Mouse (Mus musculus) G1E (cell line): ENCODE data around the gene C2cd4c. TPM values are rescaled to one million over a fixed set of nuclear protein-coding genes. Genes with fewer than 3 reads are reported as not detected.
A peak's percentile ranks its signal among the peaks of the same experiment; 100 is the strongest.

Source experiments
- ATAC-seq: 2 replicates; pipeline ENCODE4 v1.8.0; 2016; ENCODE audit warnings: mild to moderate bottlenecking; ENCODE audit not compliant: insufficient number of reproducible peaks, poor library complexity, low FRiP score, severe bottlenecking; ENCODE audit errors: extremely low read depth
- DNase-seq: peaks from one replicate; pipeline ENCODE4 v3.0.0; 2012; ENCODE audit warnings: low spot score
- H3K27me3 ChIP-seq: 2 replicates; pipeline ENCODE4 v1.6.1; 2012; ENCODE audit warnings: mild to moderate bottlenecking, low read length, inconsistent platforms; ENCODE audit not compliant: insufficient read depth
- H3K36me3 ChIP-seq: replicated peaks from 2 replicates; pipeline ENCODE3; 2012; ENCODE audit warnings: mild to moderate bottlenecking, inconsistent platforms
- H3K4me1 ChIP-seq: 2 replicates; pipeline ENCODE4 v1.6.1; 2012; ENCODE audit warnings: low read depth, low read length, inconsistent platforms, mixed read lengths; ENCODE audit not compliant: insufficient read depth
- H3K4me3 ChIP-seq: 2 replicates; pipeline ENCODE4 v1.5.1; 2012; ENCODE audit warnings: low read depth, mild to moderate bottlenecking, inconsistent platforms, low read length, moderate library complexity, mixed read lengths
- H3K9me3 ChIP-seq: replicated peaks from 2 replicates; pipeline ENCODE4 v1.6.1; 2012; ENCODE audit warnings: inconsistent platforms
- CTCF ChIP-seq: IDR thresholded peaks from 2 replicates; pipeline ENCODE4 v1.5.1; 2012; ENCODE audit warnings: low read depth, low read length, inconsistent platforms, mixed read lengths
- GATA1 ChIP-seq: IDR thresholded peaks from 2 replicates; pipeline ENCODE4 v1.6.1; 2012; ENCODE audit warnings: borderline replicate concordance, low read length, inconsistent platforms, mixed read lengths
- GATA2 ChIP-seq: IDR thresholded peaks from 2 replicates; pipeline ENCODE4 v1.6.1; 2012; ENCODE audit warnings: low read depth, low read length, inconsistent platforms, borderline replicate concordance
- POLR2AphosphoS5 ChIP-seq: IDR thresholded peaks from 2 replicates; pipeline ENCODE4 v1.6.1; 2012; ENCODE audit warnings: low read depth, low read length, inconsistent platforms; ENCODE audit not compliant: insufficient replicate concordance
- TAL1 ChIP-seq: conservative IDR thresholded peaks from 2 replicates; pipeline ENCODE4 v1.6.1; 2012; ENCODE audit warnings: low read depth, low read length, inconsistent platforms, mixed read lengths
- polyA plus RNA-seq: library from polyadenylated mRNA; stranded (reverse); fragments of >175 nt; gene quantifications from 2 replicates; pipeline ENCODE4 v1.2.3, GENCODE M21; 2012
- total RNA-seq, 2 experiments: library from RNA; stranded (forward) in 1 of 2; stranded (reverse) in 1 of 2; fragments of 200-1000 nt in 1 of 2; fragments of >200 nt in 1 of 2; fragmentation: Nextera tagmentation in 1 of 2; gene quantifications; 2 replicates each; pipeline ENCODE4 v1.2.3; 2014 to 2017

C2cd4c gene
- total RNA-seq (2014; fragmentation: Nextera tagmentation) (not detected in 2 replicates), total RNA-seq (2017) (0.06 TPM in 1 of 2 replicates, not detected in the other), polyA plus RNA-seq (not detected in 2 replicates)

- Histone ChIP-seq H3K9me3 (peaks cover 6% of the 10 kb centered on the region), H3K36me3 (no peaks in the 10 kb centered on the region), H3K27me3 (peaks cover 4% of the 10 kb centered on the region; the same call in 1 of the 2 replicates), H3K4me3 (no peak within 1 kb of the TSS), H3K4me1 (no peaks in the 10 kb centered on the region)
- ATAC-seq (no peak), DNase-seq (no peak)
- TF ChIP-seq POLR2AphosphoS5, result no peak
- no peak for TF ChIP-seq GATA2
- no peak for TF ChIP-seq GATA1
- TF ChIP-seq TAL1, result no peak
- TF ChIP-seq CTCF, result no peak
These were observed at the start of gene C2cd4c for GRCm38 (mm10) chr10:79613578-79614304. TSS of gene C2cd4c (minus strand) at chr10:79614025.

GRCm38 (mm10) chr10:79661861-79662260 lies 48.0 kb upstream of the C2cd4c start:
- H3K4me3 ChIP-seq, result peak overlapping the region; percentile 52; the same call in 1 of the 2 replicates
- ATAC-seq (no peak), DNase-seq (no peak)
- peaks cover 39% of the 10 kb centered on the region for H3K27me3 ChIP-seq
- H3K4me1 ChIP-seq, result peaks cover 10% of the 10 kb centered on the region
- no peaks in the 10 kb centered on the region for H3K9me3 ChIP-seq
- TF ChIP-seq POLR2AphosphoS5 (no peak), GATA2 (no peak)
- no peaks in the 10 kb centered on the region for H3K36me3 ChIP-seq

GRCm38 (mm10) chr10:79660298-79660697 lies 46.5 kb upstream of the C2cd4c start:
- DNase-seq (no peak), ATAC-seq (no peak)
- TF ChIP-seq CTCF (peak; percentile 53; the same call in 1 of the 2 replicates), GATA1 (no peak)
- H3K27me3 ChIP-seq, result peaks cover 35% of the 10 kb centered on the region
- no peaks in the 10 kb centered on the region for H3K9me3 ChIP-seq
- H3K4me1 ChIP-seq, result peaks cover 10% of the 10 kb centered on the region
- no peak overlapping the region for H3K4me3 ChIP-seq
- H3K36me3 ChIP-seq, result no peaks in the 10 kb centered on the region

- H3K4me3 ChIP-seq, result no peak overlapping the region
- DNase-seq, result peak; percentile 35
- peaks cover 10% of the 10 kb centered on the region for H3K4me1 ChIP-seq
- peaks cover 29% of the 10 kb centered on the region for H3K27me3 ChIP-seq
- no peaks in the 10 kb centered on the region for H3K36me3 ChIP-seq
- no peak; the same call in 1 of the 2 replicates for ATAC-seq
- no peak for TF ChIP-seq POLR2AphosphoS5
- no peak for TF ChIP-seq TAL1
- no peak for TF ChIP-seq GATA1
- TF ChIP-seq CTCF, result 0 out of 2 replicates have a peak, but pooled peaks have one; percentile 23
- H3K9me3 ChIP-seq, result no peaks in the 10 kb centered on the region
These were observed 45.0 kb upstream of the C2cd4c start for GRCm38 (mm10) chr10:79658829-79659228.

GRCm38 (mm10) chr10:79654946-79655395 lies 41.1 kb upstream of the C2cd4c start:
- no peaks in the 10 kb centered on the region for H3K4me1 ChIP-seq
- no peaks in the 10 kb centered on the region for H3K9me3 ChIP-seq
- peaks cover 26% of the 10 kb centered on the region for H3K27me3 ChIP-seq
- H3K4me3 ChIP-seq, result no peak overlapping the region
- no peak for ATAC-seq
- no peaks in the 10 kb centered on the region for H3K36me3 ChIP-seq
- DNase-seq, result no peak
- TF ChIP-seq TAL1, result no peak
- no peak for TF ChIP-seq CTCF
- TF ChIP-seq POLR2AphosphoS5, result no peak

GRCm38 (mm10) chr10:79652789-79653188 lies 39.0 kb upstream of the C2cd4c start:
- DNase-seq, result no peak
- H3K4me1 ChIP-seq, result no peaks in the 10 kb centered on the region
- no peak for ATAC-seq
- peaks cover 21% of the 10 kb centered on the region for H3K27me3 ChIP-seq
- H3K9me3 ChIP-seq, result no peaks in the 10 kb centered on the region
- TF ChIP-seq GATA2 (no peak), POLR2AphosphoS5 (no peak), GATA1 (no peak), TAL1 (no peak), CTCF (no peak)
- no peak overlapping the region for H3K4me3 ChIP-seq
- no peaks in the 10 kb centered on the region for H3K36me3 ChIP-seq
